Mouse (Mus musculus) R1 (cell line): Measurements from ENCODE around the gene Per1.
A peak's percentile ranks its signal among the peaks of the same experiment; 100 is the strongest.

Experiments
- DNase-seq: peaks from one replicate; pipeline ENCODE4 v3.0.0-alpha.2; 2018; ENCODE audit warnings: low read depth, low spot score

Gene Per1

GRCm38 (mm10) chr11:69133566-69133922, 38.5 kb downstream of the Per1 start:
- DNase-seq: peak; percentile 94

GRCm38 (mm10) chr11:69133923-69134621, 39.1 kb downstream of the Per1 start:
- DNase-seq: peak; percentile 92

GRCm38 (mm10) chr11:69134622-69134968, 39.6 kb downstream of the Per1 start:
- no peak for DNase-seq

GRCm38 (mm10) chr11:69135361-69135760, 40.3 kb downstream of the Per1 start:
- no peak for DNase-seq

GRCm38 (mm10) chr11:69147546-69147945, 52.5 kb downstream of the Per1 start:
- DNase-seq: no peak

- DNase-seq: no peak
Measured at GRCm38 (mm10) chr11:69148451-69148960, 53.5 kb downstream of the Per1 start.

GRCm38 (mm10) chr11:69149728-69150127, 54.7 kb downstream of the Per1 start:
- no peak for DNase-seq

GRCm38 (mm10) chr11:69150444-69150843, 55.4 kb downstream of the Per1 start:
- peak; percentile 79 for DNase-seq

GRCm38 (mm10) chr11:69151004-69151403, 56.0 kb downstream of the Per1 start:
- no peak for DNase-seq

- DNase-seq: no peak
Measured at GRCm38 (mm10) chr11:69153831-69154230, 58.8 kb downstream of the Per1 start.

GRCm38 (mm10) chr11:69155351-69155750, 60.3 kb downstream of the Per1 start:
- DNase-seq: no peak

- DNase-seq: no peak
Measured at GRCm38 (mm10) chr11:69156800-69157199, 61.8 kb downstream of the Per1 start, which contains the start of gene Alox12b. Alox12b (plus strand) TSS chr11:69156989.
